In the genomic region with DNA sequence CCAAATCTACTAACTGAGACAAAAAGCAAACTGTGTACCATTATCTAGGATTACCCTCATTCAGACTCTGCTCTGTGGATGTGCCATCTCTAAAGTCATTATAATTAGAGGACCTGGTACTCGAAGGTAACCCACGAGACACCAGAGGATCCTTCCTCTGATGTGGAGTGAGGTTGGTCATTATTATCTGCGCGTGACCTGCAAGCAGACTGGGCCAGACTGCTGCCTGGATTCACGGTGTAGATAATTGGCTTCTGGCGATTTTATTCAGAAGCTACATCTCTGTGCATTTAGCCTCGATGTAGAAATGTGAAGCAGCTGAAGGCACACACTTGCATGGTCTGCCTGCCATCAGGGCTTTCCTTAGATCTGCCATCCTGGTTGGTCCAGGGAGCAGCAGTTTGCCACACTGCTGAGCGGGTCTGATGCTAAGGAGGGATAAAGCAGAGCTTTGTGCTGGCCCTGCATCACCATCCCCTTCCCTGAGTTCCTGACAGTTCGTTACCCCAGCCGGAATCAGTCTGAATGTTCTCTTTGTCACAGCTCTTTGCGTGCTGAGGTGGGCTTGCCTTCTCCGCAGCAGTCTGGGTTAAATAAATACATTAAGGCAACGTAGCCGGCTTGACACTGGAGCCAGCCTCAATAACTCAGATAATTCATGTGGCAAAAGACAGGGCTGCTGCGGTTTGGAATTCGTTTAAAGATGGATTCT, we compare ENCODE assay signal across 9 mouse cellular contexts.
DNase-seq lines count a peak whose midpoint lies in the region; ATAC-seq and TF ChIP-seq lines count a peak whose summit lies in the region.
"Had no signal": no experiment of that assay in that cellular context is flagged by ENCODE, and none has a peak within 500 bp of the region (broad histone marks: within the 10 kb centered on the region; RNA-seq: fewer than 3 reads in every experiment).

No protein-coding gene starts in this region.

- peak overlapping the region; percentile 80 for H3K27ac ChIP-seq in hindbrain, embryonic 13.5 days
- peak overlapping the region; percentile 82 for H3K27ac ChIP-seq in midbrain, embryonic 13.5 days

- TF ChIP-seq CTCF in lung, adult 2 months (IDR thresholded peaks at IDR 0.05; ENCODE audit: insufficient read depth, low read length): no peak

- H3K4me2 ChIP-seq in hindbrain, embryonic 13.5 days: peak overlapping the region; percentile 15; the same call in 1 of the 2 replicates
- H3K4me2 ChIP-seq in midbrain, embryonic 13.5 days (replicated peaks): peak overlapping the region; percentile 26

- H3K27me3 ChIP-seq in hindbrain, embryonic 13.5 days: 0 out of 2 replicates have a peak, but pooled peaks cover 2% of the 10 kb centered on the region
- no peaks in the 10 kb centered on the region for H3K27me3 ChIP-seq in midbrain, embryonic 13.5 days

- no peak overlapping the region for H3K4me3 ChIP-seq in hindbrain, embryonic 13.5 days
- no peak overlapping the region for H3K4me3 ChIP-seq in midbrain, embryonic 13.5 days (replicated peaks)
- H3K4me3 ChIP-seq in lung, adult 2 months (replicated peaks; ENCODE audit: extremely low read depth, low read depth, low read length): no peak overlapping the region

- 0 out of 2 replicates have a peak, but pooled peaks cover 3% of the 10 kb centered on the region for H3K9me3 ChIP-seq in hindbrain, embryonic 13.5 days
- H3K9me3 ChIP-seq in midbrain, embryonic 13.5 days: peaks cover 8% of the 10 kb centered on the region

- TF ChIP-seq POLR2A in lung, adult 2 months (IDR thresholded peaks at IDR 0.05; ENCODE audit: borderline replicate concordance, extremely low read depth, low read depth, low read length): no peak

- no peak for ATAC-seq in hindbrain, embryonic 13.5 days (ENCODE audit: low FRiP score)
- peak; percentile 80 for ATAC-seq in midbrain, embryonic 13.5 days

- WGBS in hindbrain, embryonic 13.5 days: 22% methylated on average over 16 of the region's 16 CpGs
- WGBS in midbrain, embryonic 13.5 days: 24% methylated on average over 16 of the region's 16 CpGs
- WGBS in lung, adult 2 months: 60% methylated on average over 16 of the region's 16 CpGs

- peaks cover 17% of the 10 kb centered on the region for H3K4me1 ChIP-seq in hindbrain, embryonic 13.5 days (replicated peaks)
- H3K4me1 ChIP-seq in midbrain, embryonic 13.5 days (replicated peaks): peaks cover 17% of the 10 kb centered on the region
- no peaks in the 10 kb centered on the region for H3K4me1 ChIP-seq in lung, adult 2 months (ENCODE audit: control insufficient read depth, insufficient read depth, low read length)

- peak; percentile 32 to 37 for DNase-seq in right cerebral cortex, postnatal 10 days (ENCODE audit: low spot score in 2 of 2)
- no peak for DNase-seq in right cerebral cortex, postnatal 25 days
- no peak for DNase-seq in adrenal gland, adult 2 months
- DNase-seq in c-Kit-positive CD71-positive TER-119-positive erythroid progenitor cells, embryonic 14.5 days (ENCODE audit: low spot score): no peak
- DNase-seq in urinary bladder, postnatal 25 days (ENCODE audit: low spot score): no peak
- DNase-seq in lung, adult 2 months: no peak
- DNase-seq: adrenal gland, postnatal 10 days had no signal

- no peaks in the 10 kb centered on the region for H3K36me3 ChIP-seq in hindbrain, embryonic 13.5 days
- 0 out of 2 replicates have a peak, but pooled peaks cover 3% of the 10 kb centered on the region for H3K36me3 ChIP-seq in midbrain, embryonic 13.5 days

- no peak overlapping the region for H3K9ac ChIP-seq in hindbrain, embryonic 13.5 days
- peak overlapping the region; percentile 46; the same call in 1 of the 2 replicates for H3K9ac ChIP-seq in midbrain, embryonic 13.5 days (replicated peaks)

Comparison
In these comparisons a context has a peak if more than half of its experiments do, and no peak if none do; other contexts are left out.
1. DNase-seq: peak in right cerebral cortex, postnatal 10 days (2 of 2); none in right cerebral cortex, postnatal 25 days (single experiment), adrenal gland, adult 2 months (single experiment), c-Kit-positive CD71-positive TER-119-positive erythroid progenitor cells, embryonic 14.5 days (single experiment), urinary bladder, postnatal 25 days (single experiment) and lung, adult 2 months (single experiment).